Mouse (Mus musculus): Measurements from ENCODE around the gene Stk39. TPM values are rescaled to one million over a fixed set of nuclear protein-coding genes. Genes with fewer than 3 reads are reported as not detected.

Gene Stk39
- 25.1 and 30.3 TPM in 2 replicates for polyA plus RNA-seq (2015; fragmentation: Nextera tagmentation; extraction: Ambion mirVana)

- peak within 1 kb of the TSS; percentile 97 for H3K4me3 ChIP-seq (ENCODE audit: low read length)
- 0% methylated on average over 64 of the region's 99 CpGs for WGBS
- ATAC-seq, result peak; percentile 86
- peak within 1 kb of the TSS; percentile 95 for H3K27ac ChIP-seq (ENCODE audit: low read depth, low read length)
- no peaks in the 10 kb centered on the region for H3K27me3 ChIP-seq (replicated peaks; ENCODE audit: control insufficient read depth, insufficient read depth, low read length)
- H3K9me3 ChIP-seq (ENCODE audit: control insufficient read depth, low read length), result no peaks in the 10 kb centered on the region
- peak within 1 kb of the TSS; percentile 94 for H3K9ac ChIP-seq (ENCODE audit: low read depth, low read length)
- H3K4me1 ChIP-seq (ENCODE audit: control insufficient read depth, insufficient read depth, low read depth, low read length), result peaks cover 8% of the 10 kb centered on the region
- no peaks in the 10 kb centered on the region for H3K36me3 ChIP-seq (ENCODE audit: control insufficient read depth, insufficient read depth, low read length)
- peak within 1 kb of the TSS; percentile 69 for H3K4me2 ChIP-seq (ENCODE audit: low read length)
Measured at GRCm38 (mm10) chr2:68471759-68472550, at the start of gene Stk39. Gene Stk39, minus strand, starts transcription at chr2:68472268.

GRCm38 (mm10) chr2:68515409-68515808 is 43.3 kb upstream of the Stk39 start:
- no peaks in the 10 kb centered on the region for H3K4me1 ChIP-seq (ENCODE audit: control insufficient read depth, insufficient read depth, low read depth, low read length)
- no peak overlapping the region for H3K27ac ChIP-seq (ENCODE audit: low read depth, low read length)
- no peak overlapping the region for H3K9ac ChIP-seq (ENCODE audit: low read depth, low read length)
- no peak overlapping the region for H3K4me3 ChIP-seq (ENCODE audit: low read length)
- ATAC-seq, result no peak
- H3K9me3 ChIP-seq (ENCODE audit: control insufficient read depth, low read length), result no peaks in the 10 kb centered on the region
- 73% methylated on average over 2 of the region's 2 CpGs for WGBS
- H3K27me3 ChIP-seq (replicated peaks; ENCODE audit: control insufficient read depth, insufficient read depth, low read length), result no peaks in the 10 kb centered on the region
- no peak overlapping the region for H3K4me2 ChIP-seq (ENCODE audit: low read length)
- H3K36me3 ChIP-seq (ENCODE audit: control insufficient read depth, insufficient read depth, low read length), result no peaks in the 10 kb centered on the region

DNA sequence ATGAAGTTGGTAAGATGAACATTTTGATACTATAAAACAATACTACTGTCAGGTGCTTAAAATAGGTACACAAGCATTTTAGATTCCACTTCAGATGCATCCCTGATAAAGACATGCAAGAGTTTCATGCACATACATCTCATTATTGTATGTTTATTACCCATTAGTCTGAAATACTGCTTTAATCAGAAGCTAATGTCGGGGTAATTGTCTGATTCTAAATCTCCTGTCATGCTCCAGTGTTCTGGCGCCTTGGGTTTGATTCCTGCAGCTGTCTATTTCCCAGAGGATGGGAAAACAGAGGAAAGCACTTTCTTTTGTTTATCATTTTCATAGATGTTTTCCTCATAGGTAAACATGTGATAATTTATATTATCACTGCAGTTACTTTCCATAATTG is 31.1 kb upstream of the Stk39 start:
- H3K4me2 ChIP-seq (ENCODE audit: low read length), result no peak overlapping the region
- H3K4me3 ChIP-seq (ENCODE audit: low read length), result no peak overlapping the region
- H3K4me1 ChIP-seq (ENCODE audit: control insufficient read depth, insufficient read depth, low read depth, low read length), result 0 out of 2 replicates have a peak, but pooled peaks cover 2% of the 10 kb centered on the region
- no peak overlapping the region for H3K27ac ChIP-seq (ENCODE audit: low read depth, low read length)
- 45% methylated on average over 2 of the region's 2 CpGs for WGBS
- ATAC-seq, result no peak
- H3K36me3 ChIP-seq (ENCODE audit: control insufficient read depth, insufficient read depth, low read length), result no peaks in the 10 kb centered on the region
- H3K27me3 ChIP-seq (replicated peaks; ENCODE audit: control insufficient read depth, insufficient read depth, low read length), result no peaks in the 10 kb centered on the region
- no peaks in the 10 kb centered on the region for H3K9me3 ChIP-seq (ENCODE audit: control insufficient read depth, low read length)
- H3K9ac ChIP-seq (ENCODE audit: low read depth, low read length), result no peak overlapping the region

DNA sequence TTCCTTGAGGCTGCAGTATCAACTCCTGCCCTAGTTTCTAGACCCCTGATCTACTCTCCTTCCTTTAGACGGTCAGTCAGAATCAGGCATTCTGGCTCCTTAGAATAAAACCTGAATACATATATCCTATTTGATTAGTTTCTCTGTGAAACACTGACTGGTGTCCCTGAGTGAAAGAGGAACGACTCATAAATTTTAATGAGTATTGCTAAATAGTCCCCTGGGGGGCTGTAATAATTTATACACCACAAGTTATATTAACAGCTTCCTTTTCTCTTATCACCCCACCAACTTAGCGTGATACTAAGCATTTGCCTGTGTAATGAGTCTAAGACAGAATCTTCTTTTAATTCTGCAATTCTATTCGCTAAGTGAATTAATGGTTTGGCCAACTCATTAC is 30.7 kb upstream of the Stk39 start:
- H3K4me1 ChIP-seq (ENCODE audit: control insufficient read depth, insufficient read depth, low read depth, low read length), result 0 out of 2 replicates have a peak, but pooled peaks cover 2% of the 10 kb centered on the region
- no peak overlapping the region for H3K4me3 ChIP-seq (ENCODE audit: low read length)
- WGBS, result 32% methylated on average over 4 of the region's 4 CpGs
- ATAC-seq, result peak; percentile 60; the same call in 1 of the 2 replicates
- no peak overlapping the region for H3K27ac ChIP-seq (ENCODE audit: low read depth, low read length)
- no peaks in the 10 kb centered on the region for H3K27me3 ChIP-seq (replicated peaks; ENCODE audit: control insufficient read depth, insufficient read depth, low read length)
- H3K4me2 ChIP-seq (ENCODE audit: low read length), result no peak overlapping the region
- H3K36me3 ChIP-seq (ENCODE audit: control insufficient read depth, insufficient read depth, low read length), result no peaks in the 10 kb centered on the region
- no peak overlapping the region for H3K9ac ChIP-seq (ENCODE audit: low read depth, low read length)
- H3K9me3 ChIP-seq (ENCODE audit: control insufficient read depth, low read length), result no peaks in the 10 kb centered on the region

GRCm38 (mm10) chr2:68502236-68502635 is 30.2 kb upstream of the Stk39 start:
- Histone ChIP-seq H3K4me1 (ENCODE audit: control insufficient read depth, insufficient read depth, low read depth, low read length) (0 out of 2 replicates have a peak, but pooled peaks cover 2% of the 10 kb centered on the region), H3K4me3 (ENCODE audit: low read length) (no peak overlapping the region), H3K9me3 (ENCODE audit: control insufficient read depth, low read length) (no peaks in the 10 kb centered on the region), H3K27ac (ENCODE audit: low read depth, low read length) (no peak overlapping the region), H3K9ac (ENCODE audit: low read depth, low read length) (no peak overlapping the region), H3K4me2 (ENCODE audit: low read length) (no peak overlapping the region), H3K36me3 (ENCODE audit: control insufficient read depth, insufficient read depth, low read length) (no peaks in the 10 kb centered on the region), H3K27me3 (replicated peaks; ENCODE audit: control insufficient read depth, insufficient read depth, low read length) (no peaks in the 10 kb centered on the region)
- no peak for ATAC-seq
- WGBS, result 27% methylated on average over 2 of the region's 2 CpGs

- Histone ChIP-seq H3K27ac (ENCODE audit: low read depth, low read length) (no peak overlapping the region), H3K9me3 (ENCODE audit: control insufficient read depth, low read length) (no peaks in the 10 kb centered on the region; the same call in 1 of the 2 replicates), H3K4me2 (ENCODE audit: low read length) (no peak overlapping the region), H3K4me3 (ENCODE audit: low read length) (no peak overlapping the region), H3K36me3 (ENCODE audit: control insufficient read depth, insufficient read depth, low read length) (no peaks in the 10 kb centered on the region), H3K27me3 (replicated peaks; ENCODE audit: control insufficient read depth, insufficient read depth, low read length) (no peaks in the 10 kb centered on the region), H3K9ac (ENCODE audit: low read depth, low read length) (no peak overlapping the region), H3K4me1 (ENCODE audit: control insufficient read depth, insufficient read depth, low read depth, low read length) (no peaks in the 10 kb centered on the region)
- no peak for ATAC-seq
- WGBS, result 78% methylated on average over 4 of the region's 4 CpGs
Measured at GRCm38 (mm10) chr2:68486275-68486674, 14.2 kb upstream of the Stk39 start.

DNA sequence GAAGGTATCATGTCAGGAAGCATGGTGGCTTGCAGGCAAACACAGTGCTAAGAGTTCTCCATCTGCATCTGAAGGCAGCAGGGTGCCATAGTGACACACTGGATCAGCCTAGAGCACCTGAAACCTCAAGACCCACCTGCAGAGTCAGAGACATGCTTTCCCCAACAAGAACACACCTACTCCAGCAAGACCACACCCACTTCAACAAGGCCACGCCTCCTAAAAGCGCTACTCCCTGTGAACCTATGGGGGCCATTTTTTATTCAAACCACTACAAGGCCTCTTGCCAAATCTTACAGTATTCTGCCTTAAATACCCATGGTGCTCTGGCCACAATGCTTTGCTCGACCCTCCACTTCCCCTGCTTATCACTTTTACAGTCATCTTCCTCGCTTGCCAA is 13.1 kb upstream of the Stk39 start:
- WGBS, result 56% methylated on average over 4 of the region's 4 CpGs
- H3K27ac ChIP-seq (ENCODE audit: low read depth, low read length), result no peak overlapping the region
- no peaks in the 10 kb centered on the region for H3K4me1 ChIP-seq (ENCODE audit: control insufficient read depth, insufficient read depth, low read depth, low read length)
- no peaks in the 10 kb centered on the region for H3K9me3 ChIP-seq (ENCODE audit: control insufficient read depth, low read length)
- no peaks in the 10 kb centered on the region for H3K36me3 ChIP-seq (ENCODE audit: control insufficient read depth, insufficient read depth, low read length)
- H3K9ac ChIP-seq (ENCODE audit: low read depth, low read length), result no peak overlapping the region
- ATAC-seq, result no peak
- no peak overlapping the region for H3K4me3 ChIP-seq (ENCODE audit: low read length)
- H3K27me3 ChIP-seq (replicated peaks; ENCODE audit: control insufficient read depth, insufficient read depth, low read length), result no peaks in the 10 kb centered on the region
- H3K4me2 ChIP-seq (ENCODE audit: low read length), result no peak overlapping the region

DNA sequence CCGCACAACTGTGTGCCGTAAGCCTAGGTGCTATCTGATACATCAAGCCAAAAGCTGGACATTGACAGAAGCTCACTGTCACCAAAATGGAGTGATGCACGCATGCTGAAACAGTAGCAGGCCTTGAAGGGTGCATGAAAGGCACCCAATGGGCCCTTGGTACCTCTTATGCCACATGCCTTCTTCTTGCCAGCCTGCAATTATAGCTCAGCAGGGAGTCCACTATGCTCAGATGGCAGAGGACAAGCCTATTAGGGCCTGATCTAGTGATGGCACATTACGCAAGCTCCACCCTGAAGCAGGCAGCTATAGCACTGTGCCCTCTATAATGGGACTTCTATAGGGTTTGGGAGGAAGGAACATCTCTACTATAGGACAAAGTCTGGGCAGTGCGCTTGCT is 10.8 kb upstream of the Stk39 start:
- Histone ChIP-seq H3K4me2 (ENCODE audit: low read length) (no peak overlapping the region), H3K9ac (ENCODE audit: low read depth, low read length) (no peak overlapping the region), H3K36me3 (ENCODE audit: control insufficient read depth, insufficient read depth, low read length) (no peaks in the 10 kb centered on the region), H3K27me3 (replicated peaks; ENCODE audit: control insufficient read depth, insufficient read depth, low read length) (no peaks in the 10 kb centered on the region), H3K4me1 (ENCODE audit: control insufficient read depth, insufficient read depth, low read depth, low read length) (no peaks in the 10 kb centered on the region), H3K9me3 (ENCODE audit: control insufficient read depth, low read length) (no peaks in the 10 kb centered on the region), H3K27ac (ENCODE audit: low read depth, low read length) (no peak overlapping the region), H3K4me3 (ENCODE audit: low read length) (no peak overlapping the region)
- WGBS, result 83% methylated on average over 5 of the region's 5 CpGs
- ATAC-seq, result no peak

GRCm38 (mm10) chr2:68479823-68480222 is 7.8 kb upstream of the Stk39 start:
- no peak overlapping the region for H3K27ac ChIP-seq (ENCODE audit: low read depth, low read length)
- no peaks in the 10 kb centered on the region for H3K4me1 ChIP-seq (ENCODE audit: control insufficient read depth, insufficient read depth, low read depth, low read length)
- ATAC-seq, result peak; percentile 72; the same call in 1 of the 2 replicates
- no peaks in the 10 kb centered on the region for H3K36me3 ChIP-seq (ENCODE audit: control insufficient read depth, insufficient read depth, low read length)
- H3K4me3 ChIP-seq (ENCODE audit: low read length), result no peak overlapping the region
- 73% methylated on average over 10 of the region's 10 CpGs for WGBS
- H3K9me3 ChIP-seq (ENCODE audit: control insufficient read depth, low read length), result no peaks in the 10 kb centered on the region
- H3K4me2 ChIP-seq (ENCODE audit: low read length), result no peak overlapping the region
- no peak overlapping the region for H3K9ac ChIP-seq (ENCODE audit: low read depth, low read length)
- no peaks in the 10 kb centered on the region for H3K27me3 ChIP-seq (replicated peaks; ENCODE audit: control insufficient read depth, insufficient read depth, low read length)
